Mouse (Mus musculus) hindbrain, embryonic 14.5 days (tissue): ENCODE data around the gene Ctbp1. TPM values are rescaled to one million over a fixed set of nuclear protein-coding genes. Genes with fewer than 3 reads are reported as not detected.

Source experiments
- ATAC-seq: fragments of 200-750 bp; cut with Nextera tagmentation; 2 replicates; pipeline ENCODE4 v1.8.0; 2017; ENCODE audit warnings: moderate number of reproducible peaks, mild to moderate bottlenecking, moderate TSS enrichment, moderate library complexity; ENCODE audit not compliant: low FRiP score
- DNase-seq: peaks from one replicate; pipeline ENCODE4 v3.0.0-alpha.2; 2015; ENCODE audit warnings: low spot score
- H3K27ac ChIP-seq: fragments of 300-500 bp; sonication (generic); 2 replicates; pipeline ENCODE4 v1.5.1; 2014; ENCODE audit warnings: mild to moderate bottlenecking, moderate library complexity
- H3K27me3 ChIP-seq: fragments of 300-500 bp; sonication (generic); 2 replicates; pipeline ENCODE4 v1.6.1; 2014; ENCODE audit warnings: mild to moderate bottlenecking, low read length, mixed read lengths; ENCODE audit not compliant: control insufficient read depth, insufficient read depth
- H3K36me3 ChIP-seq: fragments of 300-500 bp; sonication (generic); replicated peaks from 2 replicates; pipeline ENCODE4 v1.6.1; 2014; ENCODE audit not compliant: control insufficient read depth, insufficient read depth
- H3K4me1 ChIP-seq: fragments of 300-500 bp; sonication (generic); replicated peaks from 2 replicates; pipeline ENCODE4 v1.6.1; 2014; ENCODE audit warnings: antibody characterized with exemption, low read length, mixed read lengths; ENCODE audit not compliant: control insufficient read depth, insufficient read depth
- H3K4me2 ChIP-seq: fragments of 300-500 bp; sonication (generic); replicated peaks from 2 replicates; pipeline ENCODE4 v1.6.1; 2014; ENCODE audit warnings: mild to moderate bottlenecking, moderate library complexity
- H3K4me3 ChIP-seq: fragments of 300-500 bp; sonication (generic); replicated peaks from 2 replicates; pipeline ENCODE4 v1.5.1; 2014; ENCODE audit warnings: mild to moderate bottlenecking, low read length
- H3K9ac ChIP-seq: fragments of 300-500 bp; sonication (generic); 2 replicates; pipeline ENCODE4 v1.6.1; 2014
- H3K9me3 ChIP-seq: fragments of 300-500 bp; sonication (generic); 2 replicates; pipeline ENCODE4 v1.6.1; 2016; ENCODE audit warnings: low read length; ENCODE audit not compliant: control insufficient read depth
- WGBS: fragments of 180-500 bp; shearing (Covaris S2); extraction: QIAGEN DNeasy Blood & Tissue Kit; methylation state at CpG from one replicate; pipeline ENCODE4 v1.1.7; 2014; 5-methylcytosine and 5-hydroxymethylcytosine counted together
- polyA plus RNA-seq: library from polyadenylated mRNA; unstranded; fragments of >200 nt; fragmentation: Nextera tagmentation; extraction: Ambion mirVana; gene quantifications from 2 replicates; pipeline ENCODE4 v1.2.1, GENCODE M21; 2014

Gene Ctbp1
- polyA plus RNA-seq, 1 experiment from 2014 or later, result 498 TPM

DNA sequence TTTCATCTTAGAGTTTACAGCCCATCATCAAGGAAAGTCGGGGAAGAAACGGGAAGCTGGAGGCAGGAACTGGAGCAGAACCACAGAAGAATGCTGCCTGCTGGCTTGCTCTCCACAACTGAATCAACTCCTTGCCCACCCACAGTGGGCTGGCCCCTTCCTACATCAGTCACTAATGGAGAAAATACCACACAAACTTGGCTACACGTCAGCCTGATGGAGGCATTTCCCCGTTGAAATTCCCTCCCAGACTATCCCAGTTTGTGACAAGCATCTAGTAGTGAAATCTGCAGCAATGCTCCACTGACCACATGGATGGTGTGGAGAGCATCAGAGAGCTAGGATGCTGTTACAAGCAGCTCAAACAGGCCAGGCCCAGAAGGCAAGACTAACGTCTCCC, 42.0 kb downstream of the Ctbp1 start:
- no peak overlapping the region for H3K9ac ChIP-seq
- ATAC-seq (no peak), DNase-seq (no peak)
- no peak overlapping the region for H3K4me2 ChIP-seq
- H3K9me3 ChIP-seq, result no peaks in the 10 kb centered on the region
- no peaks in the 10 kb centered on the region for H3K4me1 ChIP-seq
- no peaks in the 10 kb centered on the region for H3K36me3 ChIP-seq
- no peaks in the 10 kb centered on the region for H3K27me3 ChIP-seq
- no peak overlapping the region for H3K4me3 ChIP-seq
- 88% methylated on average over 5 of the region's 5 CpGs for WGBS
- no peak overlapping the region for H3K27ac ChIP-seq

DNA sequence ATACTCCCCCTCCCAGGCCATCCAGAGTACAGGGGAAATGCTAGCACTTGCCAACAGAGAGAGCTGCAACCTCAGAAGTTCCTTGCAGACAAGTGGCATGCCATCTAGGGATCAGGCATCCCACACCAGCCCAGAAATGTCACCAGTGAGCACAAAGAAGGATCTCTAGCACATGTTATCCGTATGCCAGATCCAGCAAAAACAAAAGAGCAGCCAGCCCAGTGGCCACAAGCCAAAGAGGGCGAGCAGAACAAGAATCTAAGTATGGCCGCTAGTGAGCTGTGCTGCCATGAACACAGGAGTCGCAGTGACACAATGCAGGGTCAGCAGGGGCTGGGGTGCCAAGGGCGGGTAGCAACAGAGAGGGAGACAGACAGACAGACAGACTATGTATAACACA, 44.5 kb downstream of the Ctbp1 start:
- Histone ChIP-seq H3K4me2 (no peak overlapping the region), H3K4me1 (no peaks in the 10 kb centered on the region), H3K27ac (no peak overlapping the region), H3K4me3 (no peak overlapping the region), H3K9me3 (no peaks in the 10 kb centered on the region), H3K9ac (no peak overlapping the region), H3K36me3 (no peaks in the 10 kb centered on the region), H3K27me3 (no peaks in the 10 kb centered on the region)
- DNase-seq, result peak; percentile 38
- WGBS, result 48% methylated on average over 5 of the region's 5 CpGs
- ATAC-seq, result no peak

DNA sequence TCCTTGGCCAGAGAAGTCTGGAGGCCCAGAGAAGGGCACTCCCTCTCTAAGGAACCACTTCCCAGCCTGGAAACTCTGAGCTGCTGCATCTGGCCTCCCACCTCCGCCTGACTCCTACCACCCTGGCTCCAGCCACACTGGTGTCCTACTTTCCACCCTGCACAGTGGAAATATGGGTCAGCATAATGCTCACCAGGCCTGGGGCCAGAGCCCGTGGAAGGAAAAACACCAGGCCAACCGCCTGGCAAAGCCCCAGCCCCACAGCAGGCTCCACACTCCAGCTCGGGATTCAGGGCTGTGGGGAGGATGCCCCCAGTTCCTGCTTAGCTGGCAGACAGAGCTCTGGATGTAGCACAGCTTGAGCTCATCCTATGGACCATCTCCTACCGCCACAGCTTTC, 46.4 kb downstream of the Ctbp1 start:
- no peaks in the 10 kb centered on the region for H3K9me3 ChIP-seq
- H3K27me3 ChIP-seq, result no peaks in the 10 kb centered on the region
- DNase-seq (no peak), ATAC-seq (no peak; the same call in 1 of the 2 replicates)
- no peak overlapping the region for H3K9ac ChIP-seq
- no peaks in the 10 kb centered on the region for H3K4me1 ChIP-seq
- H3K4me2 ChIP-seq, result no peak overlapping the region
- H3K36me3 ChIP-seq, result no peaks in the 10 kb centered on the region
- 56% methylated on average over 5 of the region's 5 CpGs for WGBS
- H3K27ac ChIP-seq, result no peak overlapping the region
- H3K4me3 ChIP-seq, result no peak overlapping the region

DNA sequence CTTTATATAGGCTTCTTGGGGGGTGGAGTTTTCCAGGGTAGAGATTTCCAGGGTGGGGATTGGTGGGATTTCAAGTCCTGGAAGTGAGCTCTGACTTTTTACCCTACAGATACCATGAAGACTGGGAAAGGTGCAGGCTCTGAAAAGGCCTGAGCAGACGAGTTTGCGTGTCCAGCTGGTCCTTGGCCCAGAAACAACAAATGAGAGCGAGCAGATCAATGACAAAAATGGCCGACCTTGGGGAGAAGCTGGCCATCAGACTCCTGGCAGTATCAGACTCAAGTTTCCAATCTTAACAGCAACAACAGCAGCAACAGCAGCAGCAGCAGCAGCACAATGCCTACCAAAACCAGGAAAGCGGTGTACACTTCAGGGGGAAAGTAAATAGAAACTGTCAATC, 49.1 kb downstream of the Ctbp1 start:
- Histone ChIP-seq H3K9me3 (no peaks in the 10 kb centered on the region), H3K27ac (no peak overlapping the region), H3K27me3 (no peaks in the 10 kb centered on the region), H3K4me1 (no peaks in the 10 kb centered on the region), H3K36me3 (no peaks in the 10 kb centered on the region), H3K4me3 (no peak overlapping the region), H3K9ac (no peak overlapping the region), H3K4me2 (no peak overlapping the region)
- ATAC-seq, result no peak
- DNase-seq, result no peak
- WGBS, result 88% methylated on average over 5 of the region's 5 CpGs

DNA sequence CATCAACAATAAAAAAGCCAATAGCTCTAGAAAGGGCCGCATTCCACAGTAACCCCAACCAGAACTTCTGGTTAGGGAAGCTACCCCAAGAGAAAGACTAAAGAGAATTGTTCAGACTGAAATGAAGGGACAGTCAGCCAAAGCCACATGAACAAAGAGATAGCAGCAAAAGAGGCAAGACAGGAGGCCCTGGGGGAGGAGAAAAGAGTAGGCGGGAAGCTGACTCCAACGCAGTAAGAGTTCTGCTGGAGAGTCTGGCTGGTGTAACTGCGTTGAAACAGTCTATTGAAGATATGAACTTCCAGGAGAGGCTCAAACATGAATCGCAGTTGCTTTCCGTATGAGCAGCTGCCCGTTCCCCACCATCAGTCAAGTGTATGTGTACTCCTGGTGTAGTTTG, 50.3 kb downstream of the Ctbp1 start:
- Histone ChIP-seq H3K4me3 (no peak overlapping the region), H3K4me2 (no peak overlapping the region), H3K4me1 (no peaks in the 10 kb centered on the region), H3K27ac (no peak overlapping the region), H3K36me3 (no peaks in the 10 kb centered on the region), H3K9ac (no peak overlapping the region), H3K27me3 (no peaks in the 10 kb centered on the region), H3K9me3 (no peaks in the 10 kb centered on the region)
- DNase-seq (no peak), ATAC-seq (no peak)
- WGBS, result 77% methylated on average over 7 of the region's 7 CpGs

DNA sequence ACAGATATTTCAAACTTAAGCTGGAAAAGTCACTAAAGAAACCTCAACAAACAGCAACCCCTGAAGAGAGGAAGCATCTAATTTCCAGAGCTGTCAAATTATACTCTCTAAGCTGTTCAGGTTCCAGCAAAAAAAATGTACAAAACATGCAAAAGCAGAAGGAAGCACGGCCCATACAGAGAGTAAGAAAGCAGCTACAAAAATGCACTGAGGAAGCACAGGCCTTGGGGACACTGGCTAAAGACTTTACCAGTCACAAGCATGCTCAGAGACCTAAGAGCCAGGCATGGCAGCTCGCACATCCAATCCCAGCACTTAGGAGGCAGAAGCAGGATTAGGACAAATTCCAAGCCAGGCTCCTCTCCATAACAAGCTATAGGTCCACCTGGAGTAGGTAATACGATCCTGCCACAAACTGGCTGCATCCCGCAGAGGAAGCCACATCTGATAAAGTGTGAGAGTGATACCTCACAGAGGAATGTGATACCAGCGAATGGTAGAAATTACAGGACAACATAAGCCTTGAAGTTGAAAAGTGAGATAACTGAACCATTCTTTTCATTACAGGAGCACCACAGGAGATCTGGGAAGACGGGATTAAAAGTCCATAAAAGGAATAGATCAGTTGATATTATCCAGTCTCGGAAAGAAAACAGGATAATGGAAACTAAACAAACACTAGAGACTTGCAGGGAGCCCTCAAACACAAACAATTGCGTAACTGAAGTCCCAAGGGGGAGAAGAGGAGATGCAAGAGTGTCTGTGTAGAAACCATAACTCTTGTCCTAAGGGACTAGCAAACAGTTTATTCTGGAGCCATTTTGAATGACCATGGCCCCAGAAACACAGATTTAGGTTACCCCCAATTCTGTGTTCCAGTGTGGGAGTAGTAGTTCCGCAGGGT, 51.7 kb downstream of the Ctbp1 start:
- Histone ChIP-seq H3K27ac (no peak overlapping the region), H3K9me3 (no peaks in the 10 kb centered on the region), H3K27me3 (no peaks in the 10 kb centered on the region), H3K4me2 (no peak overlapping the region), H3K9ac (no peak overlapping the region), H3K36me3 (no peaks in the 10 kb centered on the region), H3K4me1 (no peaks in the 10 kb centered on the region), H3K4me3 (no peak overlapping the region)
- DNase-seq, result no peak
- ATAC-seq, result no peak
- 76% methylated on average over 9 of the region's 9 CpGs for WGBS

DNA sequence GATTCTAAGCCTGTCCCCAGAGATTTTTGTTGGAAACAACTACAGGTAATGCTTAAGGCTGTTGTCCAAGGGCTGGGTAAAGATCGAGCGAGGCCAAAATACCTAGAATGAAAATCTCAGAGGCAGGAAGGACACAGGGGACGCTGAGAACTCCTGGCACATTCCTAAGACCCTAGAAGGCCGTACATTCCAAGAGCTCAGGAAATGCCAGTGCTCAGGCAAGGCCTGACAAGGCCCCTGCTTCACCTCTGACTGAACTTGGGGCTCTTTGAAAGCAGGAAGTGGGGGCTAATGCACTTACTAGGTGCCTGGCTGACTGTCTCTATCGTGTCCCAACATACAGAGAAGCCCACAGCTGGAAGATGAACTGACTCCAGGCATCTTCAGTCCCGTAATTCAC, 52.4 kb downstream of the Ctbp1 start:
- DNase-seq (no peak), ATAC-seq (no peak)
- H3K27ac ChIP-seq, result no peak overlapping the region
- H3K4me3 ChIP-seq, result no peak overlapping the region
- no peak overlapping the region for H3K9ac ChIP-seq
- 80% methylated on average over 6 of the region's 6 CpGs for WGBS
- H3K4me2 ChIP-seq, result no peak overlapping the region
- no peaks in the 10 kb centered on the region for H3K27me3 ChIP-seq
- H3K4me1 ChIP-seq, result no peaks in the 10 kb centered on the region
- H3K9me3 ChIP-seq, result no peaks in the 10 kb centered on the region
- H3K36me3 ChIP-seq, result no peaks in the 10 kb centered on the region

DNA sequence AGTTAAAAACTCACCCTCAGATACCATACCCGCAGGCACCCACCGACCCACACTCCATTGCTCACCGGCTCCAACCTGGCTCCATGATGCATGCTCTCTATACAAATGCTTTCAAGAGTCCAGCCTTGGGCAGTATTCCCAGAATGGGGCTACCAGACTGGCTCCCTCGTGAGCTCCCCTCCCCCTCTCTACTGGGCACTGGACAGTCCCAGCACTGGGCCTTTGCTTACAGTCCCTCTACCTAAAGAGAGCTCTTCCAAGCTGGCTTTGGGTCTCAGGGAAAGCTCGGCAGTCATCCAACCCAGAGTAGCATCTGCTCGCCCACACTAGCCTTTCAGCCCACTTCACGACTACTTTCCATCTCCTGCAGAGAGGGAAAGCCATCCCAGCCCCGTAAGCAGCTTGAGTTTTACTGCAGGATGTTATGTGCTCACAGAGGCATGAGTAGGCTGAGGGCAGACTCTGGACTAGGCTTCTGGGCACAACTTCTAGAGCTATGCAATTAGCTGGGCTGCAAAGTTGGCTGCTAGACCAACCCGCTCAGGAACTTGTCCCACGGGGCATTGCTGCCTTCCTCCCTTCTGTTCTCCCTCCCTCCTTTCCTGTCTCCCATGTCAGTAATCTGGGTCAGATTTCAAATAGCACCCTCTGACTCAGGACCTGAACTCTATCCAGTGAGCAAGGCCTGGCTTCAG, 54.3 kb downstream of the Ctbp1 start:
- no peaks in the 10 kb centered on the region for H3K4me1 ChIP-seq
- ATAC-seq (no peak), DNase-seq (no peak)
- H3K4me3 ChIP-seq, result no peak overlapping the region
- 82% methylated on average over 10 of the region's 10 CpGs for WGBS
- no peaks in the 10 kb centered on the region for H3K36me3 ChIP-seq
- H3K4me2 ChIP-seq, result no peak overlapping the region
- H3K27me3 ChIP-seq, result no peaks in the 10 kb centered on the region
- no peaks in the 10 kb centered on the region for H3K9me3 ChIP-seq
- H3K9ac ChIP-seq, result no peak overlapping the region
- H3K27ac ChIP-seq, result no peak overlapping the region

DNA sequence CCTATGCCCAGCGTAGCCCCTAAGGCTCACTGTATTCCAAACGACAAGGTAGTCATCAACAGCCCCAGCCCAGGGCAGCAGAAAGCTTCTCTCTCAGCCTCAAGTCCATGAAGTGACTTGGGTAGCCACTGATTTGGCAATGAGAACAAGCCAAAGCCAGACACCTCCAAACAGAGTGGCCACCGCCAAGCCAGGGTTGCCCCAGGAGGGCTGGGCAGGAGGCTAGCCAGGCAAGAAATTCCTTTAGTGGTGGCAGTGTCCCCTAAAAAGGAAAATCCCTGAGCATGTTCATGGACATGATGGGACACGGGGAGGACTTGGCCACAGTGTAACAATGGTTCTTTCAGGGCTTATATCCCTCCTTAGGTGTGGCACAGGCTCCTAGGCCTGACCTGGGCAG, 55.0 kb downstream of the Ctbp1 start:
- ATAC-seq (no peak), DNase-seq (no peak)
- Histone ChIP-seq H3K36me3 (no peaks in the 10 kb centered on the region), H3K4me2 (no peak overlapping the region), H3K9ac (no peak overlapping the region), H3K27me3 (no peaks in the 10 kb centered on the region), H3K4me3 (no peak overlapping the region), H3K4me1 (no peaks in the 10 kb centered on the region), H3K9me3 (no peaks in the 10 kb centered on the region), H3K27ac (no peak overlapping the region)
- 88% methylated on average over 4 of the region's 4 CpGs for WGBS
